Mouse (Mus musculus): ENCODE measurements around the gene Sucnr1. TPM values are rescaled to one million over a fixed set of nuclear protein-coding genes. Genes with fewer than 3 reads are reported as not detected.
"Not testable (repeated sequence)": the region's sequence is repeated elsewhere in the genome, so short reads cannot be mapped to it uniquely, and the experiment has no call there.

The Sucnr1 gene
- polyA plus RNA-seq, 1 experiment = 0.08 TPM

- TF ChIP-seq POLR2A (IDR thresholded peaks at IDR 0.05; ENCODE audit: extremely low read depth, insufficient read depth, low read length) (no peak), CTCF (IDR thresholded peaks at IDR 0.05; ENCODE audit: extremely low read depth, insufficient read depth, low read length) (no peak)
- Histone ChIP-seq H3K4me3 (ENCODE audit: insufficient read depth, low read length) (no peak overlapping the region), H3K27ac (ENCODE audit: insufficient read depth, low read length) (no peak overlapping the region), H3K4me1 (ENCODE audit: control insufficient read depth, insufficient read depth, low read length) (no peaks in the 10 kb centered on the region)
Observed at GRCm38 (mm10) chr3:60082746-60083145, 1.1 kb downstream of the Sucnr1 start.

DNA sequence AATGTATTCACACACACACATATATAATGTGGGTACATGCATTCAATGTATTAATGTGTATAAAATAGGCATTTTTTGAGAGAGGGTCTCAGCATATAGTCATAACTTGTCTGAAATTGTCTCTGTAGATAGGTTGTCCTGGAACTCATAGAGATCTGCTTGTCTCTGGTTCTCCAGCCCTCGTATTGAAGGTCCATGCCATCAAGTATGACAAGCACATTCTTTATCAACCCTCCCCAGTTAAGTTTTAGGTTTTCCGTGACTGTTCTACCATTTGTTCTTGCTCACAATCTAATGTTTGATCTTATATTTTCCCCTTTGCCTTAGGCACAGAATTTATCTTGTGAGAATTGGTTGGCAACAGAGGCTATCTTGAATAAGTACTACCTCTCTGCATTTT, 4.1 kb downstream of the Sucnr1 start:
- TF ChIP-seq POLR2A (IDR thresholded peaks at IDR 0.05; ENCODE audit: extremely low read depth, insufficient read depth, low read length) (no peak), CTCF (IDR thresholded peaks at IDR 0.05; ENCODE audit: extremely low read depth, insufficient read depth, low read length) (no peak)
- no peaks in the 10 kb centered on the region for H3K4me1 ChIP-seq (ENCODE audit: control insufficient read depth, insufficient read depth, low read length)
- H3K4me3 ChIP-seq (ENCODE audit: insufficient read depth, low read length) = no peak overlapping the region
- no peak overlapping the region for H3K27ac ChIP-seq (ENCODE audit: insufficient read depth, low read length)

- TF ChIP-seq CTCF (IDR thresholded peaks at IDR 0.05; ENCODE audit: extremely low read depth, insufficient read depth, low read length) (no peak), POLR2A (IDR thresholded peaks at IDR 0.05; ENCODE audit: extremely low read depth, insufficient read depth, low read length) (no peak)
- H3K4me3 ChIP-seq (ENCODE audit: insufficient read depth, low read length) = no peak overlapping the region
- H3K4me1 ChIP-seq (ENCODE audit: control insufficient read depth, insufficient read depth, low read length) = no peaks in the 10 kb centered on the region
- H3K27ac ChIP-seq (ENCODE audit: insufficient read depth, low read length) = no peak overlapping the region
Observed at GRCm38 (mm10) chr3:60091321-60091720, 9.7 kb downstream of the Sucnr1 start.

DNA sequence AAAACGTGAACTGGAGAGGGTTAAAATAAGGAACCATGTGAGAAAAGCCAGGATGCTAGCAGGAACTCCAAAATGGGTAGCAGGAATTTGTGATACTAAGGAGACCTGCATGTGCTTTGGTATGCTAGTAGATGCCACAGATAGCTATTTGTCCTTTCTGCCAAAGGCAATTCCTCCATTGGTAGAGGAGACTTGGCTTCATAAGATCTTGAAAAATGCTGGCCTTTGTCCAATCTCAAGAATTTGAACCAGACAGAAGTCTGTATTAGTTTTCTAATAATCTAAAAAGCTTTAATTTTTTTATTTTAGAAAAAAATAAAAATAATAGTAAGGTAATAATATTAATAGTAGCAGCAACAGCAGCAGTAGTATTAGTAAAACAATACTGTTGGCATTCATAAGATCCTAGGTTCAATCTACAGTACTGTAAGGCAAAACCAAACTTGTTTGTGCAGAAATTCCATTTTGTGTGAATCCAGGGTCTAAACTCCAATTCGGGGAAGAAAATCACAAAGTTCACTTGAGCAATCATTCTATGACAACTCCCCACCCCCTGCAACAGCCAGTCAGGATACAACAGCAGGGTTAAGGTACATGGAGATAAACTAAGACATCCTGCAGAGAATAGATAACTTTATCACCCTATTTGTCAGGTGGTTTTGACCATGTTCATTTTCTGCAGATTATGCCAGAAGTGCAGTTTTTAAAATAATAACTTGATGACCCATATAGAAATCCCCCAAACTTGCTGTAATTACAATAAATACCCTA, 12.9 kb downstream of the Sucnr1 start:
- Histone ChIP-seq H3K4me1 (ENCODE audit: control insufficient read depth, insufficient read depth, low read length) (no peaks in the 10 kb centered on the region), H3K27ac (ENCODE audit: insufficient read depth, low read length) (no peak overlapping the region), H3K4me3 (ENCODE audit: insufficient read depth, low read length) (no peak overlapping the region)
- TF ChIP-seq CTCF (IDR thresholded peaks at IDR 0.05; ENCODE audit: extremely low read depth, insufficient read depth, low read length) (no peak), POLR2A (IDR thresholded peaks at IDR 0.05; ENCODE audit: extremely low read depth, insufficient read depth, low read length) (no peak)

- Histone ChIP-seq H3K27ac (ENCODE audit: insufficient read depth, low read length) (no peak overlapping the region), H3K4me3 (ENCODE audit: insufficient read depth, low read length) (no peak overlapping the region), H3K4me1 (ENCODE audit: control insufficient read depth, insufficient read depth, low read length) (no peaks in the 10 kb centered on the region)
- TF ChIP-seq POLR2A (IDR thresholded peaks at IDR 0.05; ENCODE audit: extremely low read depth, insufficient read depth, low read length) (no peak), CTCF (IDR thresholded peaks at IDR 0.05; ENCODE audit: extremely low read depth, insufficient read depth, low read length) (no peak)
Observed at GRCm38 (mm10) chr3:60096941-60097340, 15.3 kb downstream of the Sucnr1 start.

GRCm38 (mm10) chr3:60097485-60097884, 15.8 kb downstream of the Sucnr1 start:
- no peaks in the 10 kb centered on the region for H3K4me1 ChIP-seq (ENCODE audit: control insufficient read depth, insufficient read depth, low read length)
- TF ChIP-seq POLR2A (IDR thresholded peaks at IDR 0.05; ENCODE audit: extremely low read depth, insufficient read depth, low read length) (no peak), CTCF (IDR thresholded peaks at IDR 0.05; ENCODE audit: extremely low read depth, insufficient read depth, low read length) (no peak)
- no peak overlapping the region for H3K27ac ChIP-seq (ENCODE audit: insufficient read depth, low read length)
- H3K4me3 ChIP-seq (ENCODE audit: insufficient read depth, low read length) = no peak overlapping the region

GRCm38 (mm10) chr3:60098521-60098920, 16.9 kb downstream of the Sucnr1 start:
- Histone ChIP-seq H3K4me1 (ENCODE audit: control insufficient read depth, insufficient read depth, low read length) (no peaks in the 10 kb centered on the region), H3K27ac (ENCODE audit: insufficient read depth, low read length) (no peak overlapping the region), H3K4me3 (ENCODE audit: insufficient read depth, low read length) (no peak overlapping the region)
- TF ChIP-seq POLR2A (IDR thresholded peaks at IDR 0.05; ENCODE audit: extremely low read depth, insufficient read depth, low read length) (no peak), CTCF (IDR thresholded peaks at IDR 0.05; ENCODE audit: extremely low read depth, insufficient read depth, low read length) (no peak)

GRCm38 (mm10) chr3:60104462-60105109, 22.9 kb downstream of the Sucnr1 start:
- TF ChIP-seq POLR2A (IDR thresholded peaks at IDR 0.05; ENCODE audit: extremely low read depth, insufficient read depth, low read length) (no peak), CTCF (IDR thresholded peaks at IDR 0.05; ENCODE audit: extremely low read depth, insufficient read depth, low read length) (no peak)
- no peak overlapping the region for H3K27ac ChIP-seq (ENCODE audit: insufficient read depth, low read length)
- no peak overlapping the region for H3K4me3 ChIP-seq (ENCODE audit: insufficient read depth, low read length)
- no peaks in the 10 kb centered on the region for H3K4me1 ChIP-seq (ENCODE audit: control insufficient read depth, insufficient read depth, low read length)

DNA sequence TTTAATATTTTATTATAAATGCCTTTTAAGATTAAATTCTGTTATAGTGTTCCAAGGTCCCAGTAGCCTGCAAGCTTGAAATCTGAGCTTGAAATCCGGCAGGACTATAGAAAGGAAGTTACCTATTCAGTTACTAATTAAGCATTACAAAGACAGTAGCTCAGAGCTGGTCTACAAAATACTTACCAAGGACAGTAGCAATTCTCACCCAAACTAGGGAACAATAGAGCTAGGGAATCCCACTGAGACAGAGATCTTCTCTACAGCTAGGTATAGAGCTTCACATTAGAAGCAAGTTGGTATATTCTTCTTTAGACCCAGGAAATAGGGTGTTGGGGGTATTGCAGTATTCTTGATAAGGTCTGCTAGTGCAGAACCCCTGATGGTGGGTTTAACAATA, 24.8 kb downstream of the Sucnr1 start:
- not testable (repeated sequence) for H3K4me3 ChIP-seq (ENCODE audit: insufficient read depth, low read length); H3K27ac ChIP-seq (ENCODE audit: insufficient read depth, low read length); H3K4me1 ChIP-seq (ENCODE audit: control insufficient read depth, insufficient read depth, low read length)

DNA sequence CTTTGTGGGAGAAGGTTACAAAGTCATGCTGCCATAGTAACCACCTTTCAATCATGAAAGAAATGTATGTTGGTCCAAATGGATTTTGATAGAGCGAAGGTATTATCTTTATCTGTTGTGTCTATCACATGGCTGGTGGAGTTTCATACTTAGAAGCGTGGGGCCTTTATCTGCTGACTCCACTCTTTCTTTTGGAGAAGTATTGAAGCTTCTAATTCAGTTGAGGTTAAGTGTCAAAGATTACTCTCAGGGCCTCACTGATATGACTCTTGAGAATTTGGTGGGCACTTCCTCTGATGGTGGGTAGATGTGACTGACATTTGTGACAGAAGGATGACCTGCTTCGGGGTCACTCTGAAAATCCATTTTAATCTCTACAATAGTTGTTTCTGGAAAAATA, 26.1 kb downstream of the Sucnr1 start:
- Histone ChIP-seq H3K4me3 (ENCODE audit: insufficient read depth, low read length) (no peak overlapping the region), H3K27ac (ENCODE audit: insufficient read depth, low read length) (no peak overlapping the region), H3K4me1 (ENCODE audit: control insufficient read depth, insufficient read depth, low read length) (no peaks in the 10 kb centered on the region)
- TF ChIP-seq POLR2A (IDR thresholded peaks at IDR 0.05; ENCODE audit: extremely low read depth, insufficient read depth, low read length) (no peak), CTCF (IDR thresholded peaks at IDR 0.05; ENCODE audit: extremely low read depth, insufficient read depth, low read length) (no peak)

All from cortical plate, adult 2 months (tissue).